Mouse (Mus musculus) hindbrain, postnatal 0 days (tissue): Measurements from ENCODE around the gene Gm49721. TPM values are rescaled to one million over a fixed set of nuclear protein-coding genes. Genes with fewer than 3 reads are reported as not detected.
"Not testable (repeated sequence)": the region's sequence is repeated elsewhere in the genome, so short reads cannot be mapped to it uniquely, and the experiment has no call there.

Experiments
- ATAC-seq: fragments of 200-750 bp; cut with Nextera tagmentation; 2 replicates; pipeline ENCODE4 v1.8.0; 2017; ENCODE audit warnings: mild to moderate bottlenecking, moderate TSS enrichment, moderate library complexity
- DNase-seq: peaks from one replicate; pipeline ENCODE4 v3.0.0-alpha.2; 2015; ENCODE audit warnings: low spot score
- H3K27ac ChIP-seq: fragments of 300-500 bp; sonication (generic); 2 replicates; pipeline ENCODE4 v1.5.1; 2014; ENCODE audit warnings: mild to moderate bottlenecking
- H3K27me3 ChIP-seq: fragments of 300-500 bp; sonication (generic); 2 replicates; pipeline ENCODE4 v1.6.1; 2014; ENCODE audit warnings: low read length, mixed read lengths; ENCODE audit not compliant: insufficient read depth
- H3K36me3 ChIP-seq: fragments of 300-500 bp; sonication (generic); 2 replicates; pipeline ENCODE4 v1.6.1; 2014; ENCODE audit warnings: low read length, mixed read lengths; ENCODE audit not compliant: insufficient read depth
- H3K4me1 ChIP-seq: fragments of 300-500 bp; sonication (generic); 2 replicates; pipeline ENCODE4 v1.6.1; 2014; ENCODE audit warnings: antibody characterized with exemption, low read length, mixed read lengths; ENCODE audit not compliant: insufficient read depth
- H3K4me2 ChIP-seq: fragments of 300-500 bp; sonication (generic); 2 replicates; pipeline ENCODE4 v1.6.1; 2014; ENCODE audit warnings: low read depth, mild to moderate bottlenecking, low read length, moderate library complexity, mixed read lengths
- H3K4me3 ChIP-seq: fragments of 300-500 bp; sonication (generic); 2 replicates; pipeline ENCODE4 v1.5.1; 2014; ENCODE audit warnings: low read length
- H3K9ac ChIP-seq: fragments of 300-500 bp; sonication (generic); replicated peaks from 2 replicates; pipeline ENCODE4 v1.6.1; 2014; ENCODE audit warnings: mild to moderate bottlenecking, low read length, moderate library complexity, mixed read lengths
- H3K9me3 ChIP-seq: fragments of 300-500 bp; sonication (generic); 2 replicates; pipeline ENCODE4 v1.6.1; 2016; ENCODE audit warnings: low read length, mixed read lengths
- CTCF ChIP-seq: IDR thresholded peaks from 2 replicates; pipeline ENCODE4 v1.5.1; 2016; ENCODE audit warnings: antibody characterized with exemption, control low read depth, low read depth
- WGBS: fragments of 180-500 bp; shearing (Covaris S2); extraction: QIAGEN DNeasy Blood & Tissue Kit; methylation state at CpG from one replicate; pipeline ENCODE4 v1.1.7; 2014; 5-methylcytosine and 5-hydroxymethylcytosine counted together
- polyA plus RNA-seq: library from polyadenylated mRNA; unstranded; fragments of >200 nt; fragmentation: Nextera tagmentation; extraction: Ambion mirVana; gene quantifications from 2 replicates; pipeline ENCODE4 v1.2.1, GENCODE M21; 2015
- total RNA-seq: library from RNA; depleted of rRNA; stranded (reverse); fragments of >200 nt; gene quantifications from 2 replicates; pipeline ENCODE4 v1.2.3, GENCODE M21; 2014; rRNA removed

Gene Gm49721
- total and polyA plus RNA-seq, 2 experiments from 2014 or later = 0.54 to 7.2 TPM

DNA sequence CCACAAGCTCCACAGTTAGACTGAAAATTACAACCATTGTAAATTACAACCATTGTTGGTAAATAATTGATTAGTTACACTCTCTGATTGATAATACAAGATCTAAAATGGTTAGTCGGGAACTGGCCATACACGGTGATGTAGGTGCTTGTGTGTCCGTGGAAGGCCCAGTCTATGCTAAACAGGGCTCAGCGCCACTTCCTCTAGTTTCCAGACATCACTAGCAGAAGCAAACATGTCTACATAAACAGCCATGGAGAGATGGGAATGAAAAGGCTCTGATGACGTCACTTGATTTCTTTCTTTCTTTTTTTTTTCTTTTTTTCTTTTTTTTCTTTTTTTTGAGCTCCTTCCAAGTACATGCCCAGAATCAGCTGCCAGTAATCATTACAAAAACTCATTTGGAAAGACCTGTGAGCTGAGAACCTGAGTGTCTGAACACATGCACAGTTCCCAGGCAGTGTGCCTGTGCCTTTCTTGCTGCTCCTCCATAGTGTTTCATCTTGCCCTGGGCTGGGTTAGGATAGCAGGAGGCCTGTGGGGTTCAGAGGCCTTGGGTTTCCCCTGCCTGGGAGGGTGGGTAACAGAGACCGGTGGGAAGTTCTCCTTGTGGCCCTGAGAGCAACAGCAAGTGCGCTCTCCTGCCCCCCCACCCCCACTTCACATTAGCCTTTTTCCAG lies 91.0 kb downstream of the Gm49721 start:
- 50% methylated on average over 5 of the region's 7 CpGs for WGBS
- H3K9ac ChIP-seq, H3K4me3 ChIP-seq, H3K9me3 ChIP-seq, H3K27ac ChIP-seq, ATAC-seq, H3K4me2 ChIP-seq, H3K36me3 ChIP-seq, H3K27me3 ChIP-seq, H3K4me1 ChIP-seq: not testable (repeated sequence)
- DNase-seq = peak; percentile 7

DNA sequence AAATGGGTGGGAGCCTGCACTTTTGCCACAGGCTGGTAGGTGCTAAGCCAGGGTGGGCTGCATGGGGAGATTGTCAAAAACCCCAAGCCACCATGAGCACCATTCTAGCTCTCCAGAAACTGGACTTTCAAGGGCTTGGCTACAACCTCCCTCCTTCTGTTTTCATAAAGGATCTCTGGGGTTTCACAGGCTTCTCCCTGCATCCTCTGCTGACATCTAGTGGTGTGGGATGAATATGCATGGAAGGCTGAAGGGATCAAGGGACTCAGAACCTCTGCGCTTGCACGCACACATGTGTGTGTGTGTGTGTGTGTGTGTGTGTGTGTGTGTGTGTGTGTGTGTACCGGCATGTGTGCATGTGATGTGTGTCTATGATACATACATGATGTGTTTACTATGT lies 95.8 kb downstream of the Gm49721 start:
- H3K4me2 ChIP-seq, H3K27me3 ChIP-seq, H3K4me1 ChIP-seq, H3K4me3 ChIP-seq, H3K36me3 ChIP-seq, H3K9ac ChIP-seq, H3K27ac ChIP-seq, H3K9me3 ChIP-seq: not testable (repeated sequence)
- DNase-seq (peak; percentile 59), ATAC-seq (peak; percentile 65)
- peak; percentile 70 for TF ChIP-seq CTCF
- WGBS = 33% methylated on average over 3 of the region's 3 CpGs

DNA sequence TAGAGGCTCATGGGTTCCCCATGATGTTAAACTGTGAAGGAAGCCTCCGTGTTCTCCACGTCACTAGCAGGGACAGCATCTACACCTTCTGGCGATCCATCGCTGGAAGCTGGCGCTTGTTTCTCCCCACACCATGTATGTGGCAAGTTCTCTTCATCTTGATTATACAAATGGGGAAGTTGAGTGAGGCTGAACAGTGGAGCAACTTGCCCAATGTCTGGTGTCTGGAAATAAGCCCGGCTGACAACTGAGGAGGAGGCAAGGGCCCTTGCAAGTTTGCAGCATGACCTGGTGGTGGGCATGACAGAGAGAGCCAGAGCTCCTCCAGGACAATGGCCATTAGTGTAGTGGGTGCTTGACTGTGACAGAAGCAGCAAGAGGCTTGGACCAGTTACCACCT lies 96.8 kb downstream of the Gm49721 start:
- not testable (repeated sequence) for ATAC-seq, H3K27ac ChIP-seq, H3K9me3 ChIP-seq, H3K4me3 ChIP-seq, H3K27me3 ChIP-seq, H3K4me2 ChIP-seq, H3K4me1 ChIP-seq, H3K9ac ChIP-seq, H3K36me3 ChIP-seq, DNase-seq
- 96% methylated on average over 5 of the region's 6 CpGs for WGBS

DNA sequence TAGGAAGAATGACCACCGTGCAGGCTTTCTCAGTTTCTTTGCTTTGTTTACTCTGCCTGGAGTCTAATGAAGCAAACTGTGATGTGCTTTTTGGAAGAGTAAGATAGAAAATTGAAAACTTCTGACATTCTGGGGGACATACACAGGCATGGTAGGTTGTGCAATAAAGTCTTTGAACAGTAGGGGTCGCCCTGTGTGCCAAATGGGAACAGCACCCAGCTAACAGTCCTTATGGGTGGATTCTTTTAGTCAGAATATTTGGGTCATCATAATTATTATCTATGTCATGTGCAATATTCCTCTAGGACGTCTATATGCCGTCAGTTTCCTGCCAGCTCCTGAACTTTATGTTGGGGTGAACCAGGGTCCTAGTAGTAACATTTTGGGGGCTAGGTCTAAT lies 100.9 kb downstream of the Gm49721 start:
- peak; percentile 49 for TF ChIP-seq CTCF
- DNase-seq, H3K36me3 ChIP-seq, H3K4me3 ChIP-seq, H3K9ac ChIP-seq, H3K4me1 ChIP-seq, H3K9me3 ChIP-seq, H3K4me2 ChIP-seq, H3K27ac ChIP-seq, H3K27me3 ChIP-seq, ATAC-seq: not testable (repeated sequence)
- WGBS = 0% methylated on average over 1 of the region's 4 CpGs

DNA sequence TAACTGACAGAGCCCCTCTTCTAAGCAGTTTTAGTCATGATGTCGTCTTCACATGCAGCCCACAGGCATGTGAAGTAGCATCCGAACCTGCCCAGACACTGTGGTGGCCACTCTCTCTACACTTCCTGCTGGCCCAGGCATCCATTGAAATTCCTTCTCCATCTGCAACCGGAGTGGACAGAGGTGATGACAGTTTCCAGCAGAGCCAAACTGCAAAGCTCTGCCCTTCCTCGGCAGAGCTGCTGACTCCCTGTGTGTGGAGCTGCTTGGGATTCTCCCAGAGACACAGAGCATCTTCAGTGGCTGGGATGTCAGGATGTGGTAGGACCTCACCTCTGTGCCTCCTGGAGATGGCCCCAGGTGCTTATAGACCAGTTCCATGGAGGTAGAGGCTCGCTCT lies 105.8 kb downstream of the Gm49721 start:
- not testable (repeated sequence) for H3K27me3 ChIP-seq, H3K4me3 ChIP-seq, H3K27ac ChIP-seq, H3K4me1 ChIP-seq, ATAC-seq, DNase-seq, H3K36me3 ChIP-seq, H3K9ac ChIP-seq, H3K4me2 ChIP-seq, H3K9me3 ChIP-seq
- WGBS = no CpG with 5 or more reads among the region's 5 CpGs

DNA sequence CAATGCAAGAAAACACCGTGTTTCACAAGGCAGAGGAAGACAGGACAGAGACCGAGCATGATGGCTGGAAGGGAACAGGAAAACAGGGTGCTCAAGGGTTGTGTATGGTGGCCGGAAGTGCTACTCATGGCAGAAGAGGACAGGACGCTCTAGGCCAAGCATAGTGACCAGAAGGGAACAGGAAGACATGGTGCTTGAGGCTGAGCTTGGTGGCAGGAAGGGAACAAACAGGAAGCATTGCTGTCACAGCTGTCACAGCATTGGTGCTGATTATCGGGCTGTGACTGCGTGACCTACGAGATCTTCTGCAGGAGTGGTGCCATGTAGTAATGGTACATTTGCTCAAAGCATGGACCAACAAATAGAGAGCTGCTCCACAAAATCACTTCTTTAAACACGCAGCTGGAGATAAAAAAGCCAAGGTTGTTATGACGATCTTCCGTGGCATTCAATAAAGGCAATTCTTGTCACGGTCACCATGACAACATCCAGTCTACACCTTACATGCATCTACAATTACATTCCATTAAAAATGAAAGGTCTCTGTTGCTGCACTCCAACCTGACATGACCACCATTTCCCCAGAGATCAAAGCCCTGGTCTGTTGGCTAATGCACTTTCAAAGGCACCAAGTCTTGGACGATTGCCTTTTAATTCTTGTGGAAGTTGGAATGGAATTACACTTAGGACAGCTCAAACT lies 106.9 kb downstream of the Gm49721 start:
- H3K27ac ChIP-seq, H3K36me3 ChIP-seq, ATAC-seq, H3K4me3 ChIP-seq, H3K27me3 ChIP-seq, DNase-seq, H3K9ac ChIP-seq, H3K4me1 ChIP-seq, H3K9me3 ChIP-seq, H3K4me2 ChIP-seq: not testable (repeated sequence)
- WGBS = no CpG with 5 or more reads among the region's 12 CpGs

DNA sequence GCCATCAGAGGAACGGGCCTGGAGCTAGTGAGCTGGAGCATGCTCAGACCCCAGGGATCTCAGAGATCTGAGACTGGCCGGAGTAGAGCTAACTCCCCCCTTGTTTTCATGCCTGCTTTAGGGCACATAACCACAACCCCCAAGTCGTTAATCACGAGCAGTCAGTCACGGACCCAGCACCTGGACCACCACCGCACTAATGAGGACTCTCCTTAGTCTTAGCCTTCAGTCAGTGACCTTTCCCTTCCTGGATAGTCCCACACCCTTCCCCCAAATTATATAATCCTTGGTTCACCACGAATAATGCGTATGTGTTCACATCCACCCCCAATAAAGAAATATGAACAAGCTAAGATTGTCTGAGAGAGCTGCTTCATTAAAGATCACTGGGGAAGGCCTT lies 108.1 kb downstream of the Gm49721 start:
- not testable (repeated sequence) for ATAC-seq, H3K27ac ChIP-seq, H3K9me3 ChIP-seq, H3K9ac ChIP-seq, H3K4me3 ChIP-seq, DNase-seq, H3K36me3 ChIP-seq, H3K27me3 ChIP-seq, H3K4me2 ChIP-seq, H3K4me1 ChIP-seq
- 80% methylated on average over 6 of the region's 8 CpGs for WGBS

Other genes starting within 250 kb of the Gm49721 start
- gene Ezr, start 196.1 kb upstream of the Gm49721 start, total RNA-seq = 44.7 and 52.6 TPM in 2 replicates
- gene Ezr, start 196.1 kb upstream of the Gm49721 start, polyA plus RNA-seq = 62.4 and 72.7 TPM in 2 replicates
- gene Rsph3b, start 30.2 kb upstream of the Gm49721 start, total RNA-seq = 27.4 and 35.5 TPM in 2 replicates
- gene Rsph3b, start 30.2 kb upstream of the Gm49721 start, polyA plus RNA-seq = 54.3 and 56.4 TPM in 2 replicates
- 38.2 and 40.7 TPM in 2 replicates for gene Tagap1, start 17.7 kb upstream of the Gm49721 start, total RNA-seq
- 49.7 and 52.7 TPM in 2 replicates for gene Tagap1, start 17.7 kb upstream of the Gm49721 start, polyA plus RNA-seq
- 12.5 and 24.9 TPM in 2 replicates for gene Rnaset2b, start 8.3 kb upstream of the Gm49721 start, total RNA-seq
- gene Rnaset2b, start 8.3 kb upstream of the Gm49721 start, polyA plus RNA-seq = 150 and 167 TPM in 2 replicates
- not detected in 2 replicates for gene Gm1604a, start 46.7 kb downstream of the Gm49721 start, total RNA-seq
- 0.20 and 0.44 TPM in 2 replicates for gene Gm1604a, start 46.7 kb downstream of the Gm49721 start, polyA plus RNA-seq
- 32.7 and 38.9 TPM in 2 replicates for gene Rps6ka2, start 191.2 kb downstream of the Gm49721 start, total RNA-seq
- gene Rps6ka2, start 191.2 kb downstream of the Gm49721 start, polyA plus RNA-seq = 14.0 and 15.4 TPM in 2 replicates